ENCODE assay signal across 9 mouse cellular contexts in genomic region chr11:95263816-95264454, GRCm38 (mm10). TPM values are rescaled to one million over a fixed set of nuclear protein-coding genes. Genes with fewer than 3 reads are reported as not detected.
A peak's percentile ranks its signal among the peaks of the same experiment; 100 is the strongest.
DNase-seq lines count a peak whose midpoint lies in the region; ATAC-seq and TF ChIP-seq lines count a peak whose summit lies in the region.
"Had no signal": no experiment of that assay in that cellular context is flagged by ENCODE, and none has a peak within 500 bp of the region (broad histone marks: within the 10 kb centered on the region; RNA-seq: fewer than 3 reads in every experiment).

No protein-coding gene starts in this region.

- no peaks in the 10 kb centered on the region for H3K9me3 ChIP-seq in forebrain, embryonic 12.5 days
- H3K9me3 ChIP-seq in forebrain, embryonic 11.5 days (ENCODE audit: control insufficient read depth, low read length) = no peaks in the 10 kb centered on the region
- no peaks in the 10 kb centered on the region for H3K9me3 ChIP-seq in embryonic facial prominence, embryonic 15.5 days (replicated peaks)
- no peaks in the 10 kb centered on the region for H3K9me3 ChIP-seq in intestine, postnatal 0 days (ENCODE audit: control insufficient read depth)
- no peaks in the 10 kb centered on the region for H3K9me3 ChIP-seq in midbrain, embryonic 12.5 days
- H3K9me3 ChIP-seq: megakaryocyte, embryonic 14.5 days had no signal

- no peaks in the 10 kb centered on the region for H3K36me3 ChIP-seq in forebrain, embryonic 12.5 days (replicated peaks)
- no peaks in the 10 kb centered on the region for H3K36me3 ChIP-seq in forebrain, embryonic 11.5 days (ENCODE audit: control insufficient read depth, insufficient read depth, low read length)
- peaks cover 5% of the 10 kb centered on the region; the same call in 1 of the 2 replicates for H3K36me3 ChIP-seq in embryonic facial prominence, embryonic 15.5 days
- H3K36me3 ChIP-seq in intestine, postnatal 0 days (ENCODE audit: control insufficient read depth, insufficient read depth) = 0 out of 2 replicates have a peak, but pooled peaks cover 7% of the 10 kb centered on the region
- H3K36me3 ChIP-seq in midbrain, embryonic 12.5 days = no peaks in the 10 kb centered on the region

- peak overlapping the region; percentile 25; the same call in 1 of the 2 replicates for H3K27ac ChIP-seq in forebrain, embryonic 12.5 days
- no peak overlapping the region for H3K27ac ChIP-seq in forebrain, embryonic 11.5 days (ENCODE audit: low read depth, low read length)
- peak overlapping the region; percentile 63 for H3K27ac ChIP-seq in embryonic facial prominence, embryonic 15.5 days (replicated peaks)
- peak overlapping the region; percentile 50 for H3K27ac ChIP-seq in intestine, postnatal 0 days (ENCODE audit: low read depth, low read length)
- H3K27ac ChIP-seq in midbrain, embryonic 12.5 days (replicated peaks) = peak overlapping the region; percentile 73

- H3K9ac ChIP-seq in forebrain, embryonic 12.5 days = peak overlapping the region; percentile 7; the same call in 1 of the 2 replicates
- H3K9ac ChIP-seq in forebrain, embryonic 11.5 days (ENCODE audit: low read length) = no peak overlapping the region
- no peak overlapping the region for H3K9ac ChIP-seq in embryonic facial prominence, embryonic 15.5 days
- no peak overlapping the region for H3K9ac ChIP-seq in intestine, postnatal 0 days (ENCODE audit: low read depth, low read length)
- H3K9ac ChIP-seq in midbrain, embryonic 12.5 days (replicated peaks) = no peak overlapping the region

- no peak for TF ChIP-seq CTCF in intestine, postnatal 0 days (IDR thresholded peaks at IDR 0.05; ENCODE audit: low read depth)

- WGBS in forebrain, embryonic 12.5 days = 10% methylated on average over 11 of the region's 11 CpGs
- 7% methylated on average over 11 of the region's 11 CpGs for WGBS in forebrain, embryonic 11.5 days
- 19% methylated on average over 11 of the region's 11 CpGs for WGBS in embryonic facial prominence, embryonic 15.5 days
- WGBS in intestine, postnatal 0 days = 45% methylated on average over 11 of the region's 11 CpGs
- 9% methylated on average over 11 of the region's 11 CpGs for WGBS in midbrain, embryonic 12.5 days

- ATAC-seq in forebrain, embryonic 12.5 days (ENCODE audit: low FRiP score) = no peak
- no peak for ATAC-seq in forebrain, embryonic 11.5 days (replicated peaks; ENCODE audit: low FRiP score)
- ATAC-seq in embryonic facial prominence, embryonic 15.5 days (ENCODE audit: insufficient number of reproducible peaks, low FRiP score, low TSS enrichment, low read depth) = no peak
- no peak for ATAC-seq in intestine, postnatal 0 days
- ATAC-seq in midbrain, embryonic 12.5 days (ENCODE audit: low FRiP score, low read depth) = peak; percentile 39; the same call in 1 of the 2 replicates

- H3K4me3 ChIP-seq in forebrain, embryonic 12.5 days (replicated peaks) = no peak overlapping the region
- no peak overlapping the region for H3K4me3 ChIP-seq in forebrain, embryonic 11.5 days (ENCODE audit: low read depth, low read length)
- H3K4me3 ChIP-seq in embryonic facial prominence, embryonic 15.5 days (replicated peaks) = no peak overlapping the region
- H3K4me3 ChIP-seq in intestine, postnatal 0 days (ENCODE audit: low read depth, low read length) = no peak overlapping the region
- no peak overlapping the region for H3K4me3 ChIP-seq in midbrain, embryonic 12.5 days
- H3K4me3 ChIP-seq: megakaryocyte, embryonic 14.5 days had no signal

- peaks cover 26% of the 10 kb centered on the region for H3K27me3 ChIP-seq in forebrain, embryonic 12.5 days
- H3K27me3 ChIP-seq in forebrain, embryonic 11.5 days (ENCODE audit: control insufficient read depth, insufficient read depth, low read length) = no peaks in the 10 kb centered on the region
- no peaks in the 10 kb centered on the region for H3K27me3 ChIP-seq in embryonic facial prominence, embryonic 15.5 days
- no peaks in the 10 kb centered on the region for H3K27me3 ChIP-seq in intestine, postnatal 0 days (replicated peaks; ENCODE audit: control insufficient read depth, insufficient read depth, low read length)
- H3K27me3 ChIP-seq in midbrain, embryonic 12.5 days = peaks cover 17% of the 10 kb centered on the region
- H3K27me3 ChIP-seq: megakaryocyte, embryonic 14.5 days had no signal

- H3K4me1 ChIP-seq in forebrain, embryonic 12.5 days = peaks cover 29% of the 10 kb centered on the region
- H3K4me1 ChIP-seq in forebrain, embryonic 11.5 days (replicated peaks; ENCODE audit: control insufficient read depth, insufficient read depth, low read length) = peaks cover 2% of the 10 kb centered on the region
- peaks cover 5% of the 10 kb centered on the region for H3K4me1 ChIP-seq in embryonic facial prominence, embryonic 15.5 days
- H3K4me1 ChIP-seq in intestine, postnatal 0 days (replicated peaks; ENCODE audit: control insufficient read depth, insufficient read depth, low read length) = no peaks in the 10 kb centered on the region
- peaks cover 23% of the 10 kb centered on the region for H3K4me1 ChIP-seq in midbrain, embryonic 12.5 days

- DNase-seq in forebrain, embryonic 11.5 days (ENCODE audit: low spot score) = no peak
- DNase-seq in layer of hippocampus, postnatal 14 days (ENCODE audit: low spot score in 2 of 2) = no peak
- no peak for DNase-seq in spleen, postnatal 4 days (ENCODE audit: low spot score in 2 of 2)
- DNase-seq in right cerebral cortex, postnatal 36 days (ENCODE audit: low spot score in 2 of 2) = no peak

- no peak overlapping the region for H3K4me2 ChIP-seq in forebrain, embryonic 12.5 days
- H3K4me2 ChIP-seq in forebrain, embryonic 11.5 days (ENCODE audit: low read depth, low read length, severe bottlenecking) = no peak overlapping the region
- no peak overlapping the region for H3K4me2 ChIP-seq in embryonic facial prominence, embryonic 15.5 days (replicated peaks)
- H3K4me2 ChIP-seq in intestine, postnatal 0 days (replicated peaks; ENCODE audit: low read depth) = 0 out of 2 replicates have a peak overlapping the region, but pooled peaks have one; percentile 9
- H3K4me2 ChIP-seq in midbrain, embryonic 12.5 days (replicated peaks) = no peak overlapping the region

RNA-seq across cellular contexts. Expression of gene Tac4, which starts 2.6 kb away (rescaled TPM):
- 0.20 TPM in 1 of 2 replicates, not detected in the other for polyA plus RNA-seq in forebrain, embryonic 12.5 days (2016; fragmentation: Nextera tagmentation; extraction: Ambion mirVana)
- polyA plus RNA-seq in forebrain, embryonic 11.5 days (2014; fragmentation: Nextera tagmentation; extraction: Ambion mirVana) = 0.29 TPM in 1 of 2 replicates, not detected in the other
- 0.13 and 0.21 TPM in 2 replicates for polyA plus RNA-seq in embryonic facial prominence, embryonic 15.5 days (2015; fragmentation: Nextera tagmentation; extraction: Ambion mirVana)
- not detected in 2 replicates for polyA plus RNA-seq in intestine, postnatal 0 days (2015; fragmentation: Nextera tagmentation; extraction: Ambion mirVana)
- polyA plus RNA-seq in midbrain, embryonic 12.5 days (2016; fragmentation: Nextera tagmentation; extraction: Ambion mirVana) = 0.18 and 0.23 TPM in 2 replicates
- total RNA-seq in layer of hippocampus, postnatal 14 days (2021) = not detected

RNA-seq across cellular contexts. Expression of gene Kat7, which starts 46.1 kb away (rescaled TPM):
- polyA plus RNA-seq in forebrain, embryonic 12.5 days (2016; fragmentation: Nextera tagmentation; extraction: Ambion mirVana) = 83.9 and 92.1 TPM in 2 replicates
- polyA plus RNA-seq in forebrain, embryonic 11.5 days (2014; fragmentation: Nextera tagmentation; extraction: Ambion mirVana) = 85.3 and 94.0 TPM in 2 replicates
- 60.6 and 70.0 TPM in 2 replicates for polyA plus RNA-seq in embryonic facial prominence, embryonic 15.5 days (2015; fragmentation: Nextera tagmentation; extraction: Ambion mirVana)
- 29.7 and 30.2 TPM in 2 replicates for polyA plus RNA-seq in intestine, postnatal 0 days (2015; fragmentation: Nextera tagmentation; extraction: Ambion mirVana)
- 81.8 and 85.3 TPM in 2 replicates for polyA plus RNA-seq in midbrain, embryonic 12.5 days (2016; fragmentation: Nextera tagmentation; extraction: Ambion mirVana)
- total RNA-seq in layer of hippocampus, postnatal 14 days (2021) = 10 to 100 TPM; 63.8 to 68.7 TPM
